Mouse (Mus musculus) hematopoietic stem cell, adult 5-6 weeks (primary cell): Measurements from ENCODE around the gene Sox11. TPM values are rescaled to one million over a fixed set of nuclear protein-coding genes. Genes with fewer than 3 reads are reported as not detected.

Experiments
- ATAC-seq, 2 experiments: fragments of 125-278 bp in 1 of 2; replicated peaks in 1 of 2; 2 replicates each; pipeline ENCODE4 v1.8.0; 2016 to 2017; ENCODE audit warnings: inconsistent platforms in 2 of 2, mild to moderate bottlenecking in 2 of 2, moderate number of reproducible peaks in 2 of 2, low read depth in 1 of 2, moderate TSS enrichment in 1 of 2; ENCODE audit not compliant: low FRiP score in 2 of 2, poor library complexity in 2 of 2, severe bottlenecking in 2 of 2, insufficient read depth in 1 of 2, low TSS enrichment in 1 of 2
- total RNA-seq: library from RNA; stranded (forward); fragments of 172-1452, 232-1000 nt; gene quantifications from 2 replicates; pipeline ENCODE4 v1.2.3, GENCODE M21; 2017

Gene Sox11
- total RNA-seq, 1 experiment from 2014 or later, result not detected

- no peak for ATAC-seq
Measured at GRCm38 (mm10) chr12:27293736-27294135, 48.6 kb downstream of the Sox11 start.

- ATAC-seq, result no peak
Measured at GRCm38 (mm10) chr12:27293208-27293607, 49.2 kb downstream of the Sox11 start.
